Mouse (Mus musculus) bone marrow macrophage, adult 2 months (primary cell): ENCODE results near the gene Mgam. TPM values are rescaled to one million over a fixed set of nuclear protein-coding genes. Genes with fewer than 3 reads are reported as not detected.
"Not testable (repeated sequence)": the region's sequence is repeated elsewhere in the genome, so short reads cannot be mapped to it uniquely, and the experiment has no call there.

Experiments
- H3K27ac ChIP-seq: 2 replicates; pipeline ENCODE4 v1.5.1; 2012; ENCODE audit warnings: low read depth, low read length; ENCODE audit not compliant: insufficient read depth
- H3K4me1 ChIP-seq: 2 replicates; pipeline ENCODE4 v1.6.1; 2012; ENCODE audit warnings: low read length; ENCODE audit not compliant: control insufficient read depth, insufficient read depth
- H3K4me3 ChIP-seq: 2 replicates; pipeline ENCODE4 v1.5.1; 2012; ENCODE audit warnings: mild to moderate bottlenecking, low read length, moderate library complexity; ENCODE audit not compliant: insufficient read depth
- CTCF ChIP-seq: IDR thresholded peaks from 2 replicates; pipeline ENCODE4 v1.5.1; 2012; ENCODE audit warnings: low read depth, mild to moderate bottlenecking, low read length, moderate library complexity
- POLR2A ChIP-seq: IDR thresholded peaks from 2 replicates; pipeline ENCODE4 v1.6.1; 2012; ENCODE audit warnings: mild to moderate bottlenecking, low read depth, low read length, borderline replicate concordance
- polyA plus RNA-seq: library from polyadenylated mRNA; stranded (reverse); fragments of >200 nt; gene quantifications from 2 replicates; pipeline ENCODE4 v1.2.4, GENCODE M21; 2012; ENCODE audit not compliant: missing spikeins, insufficient read depth, insufficient read length

Mgam gene
- polyA plus RNA-seq, 1 experiment = 0.24 TPM

- TF ChIP-seq CTCF (no peak), POLR2A (no peak)
- H3K4me1 ChIP-seq = peaks cover 3% of the 10 kb centered on the region
- H3K27ac ChIP-seq = no peak overlapping the region
- H3K4me3 ChIP-seq = no peak overlapping the region
These were observed 87.1 kb downstream of the Mgam start for GRCm38 (mm10) chr6:40715705-40716104.

- H3K4me3 ChIP-seq, H3K27ac ChIP-seq: not testable (repeated sequence)
- H3K4me1 ChIP-seq = peaks cover 14% of the 10 kb centered on the region
These were observed 99.9 kb downstream of the Mgam start for GRCm38 (mm10) chr6:40728506-40728905.

GRCm38 (mm10) chr6:40739545-40739944 lies 110.9 kb downstream of the Mgam start:
- no peak overlapping the region for H3K4me3 ChIP-seq
- TF ChIP-seq POLR2A = no peak
- no peak for TF ChIP-seq CTCF
- no peak overlapping the region for H3K27ac ChIP-seq
- no peaks in the 10 kb centered on the region for H3K4me1 ChIP-seq

- H3K4me3 ChIP-seq, H3K27ac ChIP-seq: not testable (repeated sequence)
These were observed 120.4 kb downstream of the Mgam start for GRCm38 (mm10) chr6:40749030-40749429.

GRCm38 (mm10) chr6:40755948-40756347 lies 127.3 kb downstream of the Mgam start:
- no peak for TF ChIP-seq CTCF
- TF ChIP-seq POLR2A = no peak
- Histone ChIP-seq H3K4me3 (no peak overlapping the region), H3K27ac (no peak overlapping the region)

More at GRCm38 (mm10) chr6:40749030-40749429, 120.4 kb downstream of the Mgam start:
- H3K4me1 ChIP-seq = not testable (repeated sequence)

GRCm38 (mm10) chr6:40757346-40757745 lies 128.7 kb downstream of the Mgam start:
- not testable (repeated sequence) for H3K27ac ChIP-seq, H3K4me3 ChIP-seq, H3K4me1 ChIP-seq

More at GRCm38 (mm10) chr6:40755948-40756347, 127.3 kb downstream of the Mgam start:
- H3K4me1 ChIP-seq = no peaks in the 10 kb centered on the region; the same call in 1 of the 2 replicates

GRCm38 (mm10) chr6:40774656-40775055 lies 146.0 kb downstream of the Mgam start:
- TF ChIP-seq POLR2A (no peak), CTCF (no peak)
- H3K4me1 ChIP-seq = no peaks in the 10 kb centered on the region
- no peak overlapping the region for H3K4me3 ChIP-seq
- no peak overlapping the region for H3K27ac ChIP-seq

GRCm38 (mm10) chr6:40778458-40778857 lies 149.8 kb downstream of the Mgam start:
- TF ChIP-seq CTCF (no peak), POLR2A (no peak)
- H3K4me3 ChIP-seq = no peak overlapping the region
- no peaks in the 10 kb centered on the region for H3K4me1 ChIP-seq
- no peak overlapping the region for H3K27ac ChIP-seq

GRCm38 (mm10) chr6:40783637-40784036 lies 155.0 kb downstream of the Mgam start:
- no peak overlapping the region for H3K4me3 ChIP-seq
- H3K4me1 ChIP-seq = no peaks in the 10 kb centered on the region
- TF ChIP-seq CTCF = no peak
- TF ChIP-seq POLR2A = no peak
- H3K27ac ChIP-seq = no peak overlapping the region

GRCm38 (mm10) chr6:40784378-40784777 lies 155.7 kb downstream of the Mgam start:
- H3K4me1 ChIP-seq = no peaks in the 10 kb centered on the region
- H3K4me3 ChIP-seq = no peak overlapping the region
- no peak overlapping the region for H3K27ac ChIP-seq
- TF ChIP-seq CTCF = no peak
- no peak for TF ChIP-seq POLR2A

GRCm38 (mm10) chr6:40795077-40795812 lies 166.6 kb downstream of the Mgam start:
- TF ChIP-seq CTCF (no peak), POLR2A (no peak)
- H3K4me3 ChIP-seq = no peak overlapping the region
- H3K27ac ChIP-seq = no peak overlapping the region
- H3K4me1 ChIP-seq = no peaks in the 10 kb centered on the region
